Mouse (Mus musculus): Measurements from ENCODE around the gene Prkar1b.

GRCm38 (mm10) chr5:139091713-139092112, 58.1 kb downstream of the Prkar1b start:
- no peak for TF ChIP-seq POLR2A (IDR thresholded peaks at IDR 0.05; ENCODE audit: borderline replicate concordance, control insufficient read depth, low read depth, low read length)
- TF ChIP-seq CTCF (IDR thresholded peaks at IDR 0.05; ENCODE audit: control insufficient read depth, insufficient read depth, low read length), result no peak

Data from bone marrow, adult 2 months (tissue).